Mouse (Mus musculus): ENCODE data around the gene Bcl11a. TPM values are rescaled to one million over a fixed set of nuclear protein-coding genes. Genes with fewer than 3 reads are reported as not detected.

Bcl11a gene
- total and polyA plus RNA-seq, 3 experiments = 37.0 to 112 (median 83.8) TPM

GRCm38 (mm10) chr11:24079392-24080391 lies 1.8 kb downstream of the Bcl11a start (continued):
- TF ChIP-seq ZKSCAN1 (IDR thresholded peaks at IDR 0.05; ENCODE audit: low read depth, low read length) = no peak
- peak; percentile 84 for TF ChIP-seq MAX (IDR thresholded peaks at IDR 0.05; ENCODE audit: low read length)
- TF ChIP-seq NRF1 (IDR thresholded peaks at IDR 0.05; ENCODE audit: insufficient read depth, low read depth, low read length, poor library complexity, severe bottlenecking) = no peak; the same call in 1 of the 2 replicates
- no peak for TF ChIP-seq USF2 (IDR thresholded peaks at IDR 0.05; ENCODE audit: borderline replicate concordance in 1 of 2, insufficient read depth in 1 of 2, low read depth in 1 of 2, low read length in 2 of 2)
- TF ChIP-seq BHLHE40 (IDR thresholded peaks at IDR 0.05; ENCODE audit: borderline replicate concordance, low read depth, low read length) = 0 out of 2 replicates have a peak, but pooled peaks have one; percentile 14
- TF ChIP-seq MYB (IDR thresholded peaks at IDR 0.05; ENCODE audit: low read depth, low read length) = no peak
- TF ChIP-seq CHD1 (IDR thresholded peaks at IDR 0.05; ENCODE audit: low read depth, low read length) = peak; percentile 97
- TF ChIP-seq CHD2 (IDR thresholded peaks at IDR 0.05; ENCODE audit: low read length) = no peak
- peak; percentile 65 for TF ChIP-seq USF1 (IDR thresholded peaks at IDR 0.05; ENCODE audit: low read depth, low read length)
- TF ChIP-seq MAZ (IDR thresholded peaks at IDR 0.05; ENCODE audit: low read depth, low read length) = no peak; the same call in 1 of the 2 replicates
- no peak for TF ChIP-seq POLR2AphosphoS5 (IDR thresholded peaks at IDR 0.05; ENCODE audit: borderline replicate concordance, low read depth, low read length)
- TF ChIP-seq HCFC1 (IDR thresholded peaks at IDR 0.05; ENCODE audit: low read depth, low read length) = peak; percentile 37
- TF ChIP-seq UBTF (IDR thresholded peaks at IDR 0.05; ENCODE audit: borderline replicate concordance, insufficient read depth, low read depth, low read length) = peak; percentile 67; the same call in 1 of the 2 replicates
- no peak for TF ChIP-seq JUND (IDR thresholded peaks at IDR 0.05; ENCODE audit: low read depth, low read length)
- no peak for TF ChIP-seq RCOR1 (IDR thresholded peaks at IDR 0.05; ENCODE audit: low read depth, low read length)
- TF ChIP-seq ETS1 (IDR thresholded peaks at IDR 0.05; ENCODE audit: low read depth, low read length) = peak; percentile 7; the same call in 1 of the 2 replicates
- 0 out of 2 replicates have a peak, but pooled peaks have one; percentile 19 for TF ChIP-seq ZNF384 (IDR thresholded peaks at IDR 0.05; ENCODE audit: low read depth, low read length)
- peak; percentile 12; the same call in 1 of the 2 replicates for TF ChIP-seq SMC3 (IDR thresholded peaks at IDR 0.05; ENCODE audit: low read depth, low read length)

GRCm38 (mm10) chr11:24080541-24080940 lies 2.7 kb downstream of the Bcl11a start:
- peak; percentile 86 for DNase-seq (ENCODE audit: low read depth, low spot score)
- H3K4me3 ChIP-seq (ENCODE audit: control insufficient read depth in 1 of 2, insufficient read depth in 1 of 2, low read depth in 2 of 2, low read length in 2 of 2) = peak overlapping the region; percentile 69 to 82

More at GRCm38 (mm10) chr11:24080541-24080940, 2.7 kb downstream of the Bcl11a start:
- Histone ChIP-seq H3K36me3 (ENCODE audit: control insufficient read depth in 1 of 2, insufficient read depth in 2 of 2, low read length in 2 of 2) (peaks cover 10 to 21% of the 10 kb centered on the region in 2 experiments), H3K27me3 (ENCODE audit: control insufficient read depth in 1 of 2, insufficient read depth in 2 of 2, low read length in 2 of 2) (no peaks in the 10 kb centered on the region), H3K9ac (ENCODE audit: control insufficient read depth, low read depth, low read length, poor library complexity, severe bottlenecking) (peak overlapping the region; percentile 98), H3K9me3 (replicated peaks; ENCODE audit: insufficient read depth, low read length) (no peaks in the 10 kb centered on the region), H3K4me1 (ENCODE audit: control insufficient read depth in 1 of 2, insufficient read depth in 2 of 2, low read length in 2 of 2) (peaks cover 6 to 11% of the 10 kb centered on the region in 2 experiments; a peak in 3 of 4 replicates), H3K79me2 (ENCODE audit: control insufficient read depth, insufficient read depth, low read length, poor library complexity) (peaks cover 93% of the 10 kb centered on the region), H3K27ac (ENCODE audit: control insufficient read depth, low read depth, low read length) (peak overlapping the region; percentile 96)
- 0 out of 2 replicates have a peak, but pooled peaks have one; percentile 4 for TF ChIP-seq ETS1 (IDR thresholded peaks at IDR 0.05; ENCODE audit: low read depth, low read length)
- TF ChIP-seq TAL1 (IDR thresholded peaks at IDR 0.05; ENCODE audit: low read length) = no peak
- TF ChIP-seq BHLHE40 (IDR thresholded peaks at IDR 0.05; ENCODE audit: borderline replicate concordance, low read depth, low read length) = peak; percentile 46; the same call in 1 of the 2 replicates
- peak in 1 of 2 experiments; percentile 33; a peak in 1 of 4 replicates for TF ChIP-seq POLR2A (IDR thresholded peaks at IDR 0.05; ENCODE audit: control insufficient read depth in 1 of 2, insufficient read depth in 1 of 2, low read depth in 1 of 2, low read length in 2 of 2, poor library complexity in 1 of 2)
- TF ChIP-seq ZMIZ1 (IDR thresholded peaks at IDR 0.05; ENCODE audit: low read depth, low read length) = peak; percentile 50
- peak; percentile 59; the same call in 1 of the 2 replicates for TF ChIP-seq POLR2AphosphoS2 (IDR thresholded peaks at IDR 0.05; ENCODE audit: low read length)
- 0 out of 2 replicates have a peak, but pooled peaks have one; percentile 29 for TF ChIP-seq TCF12 (IDR thresholded peaks at IDR 0.05; ENCODE audit: low read depth, low read length)
- TF ChIP-seq HCFC1 (IDR thresholded peaks at IDR 0.05; ENCODE audit: low read depth, low read length) = no peak

Measured in MEL (cell line).